Mouse (Mus musculus) urinary bladder, postnatal 14 days (tissue): ENCODE measurements at regions not wholly inside any gene's neighbourhood (a gene's known extent, or its start where the extent isn't known, plus 50 kb on each side); places are given as distances from the start of the nearest gene placed in this dataset.

Source experiments
- DNase-seq: peaks from one replicate; pipeline ENCODE4 v3.0.0; 2021; ENCODE audit warnings: low spot score

- no peak for DNase-seq
Observed at GRCm38 (mm10) chr7:68579216-68579615, 169.8 kb downstream of the Arrdc4 start.

DNA sequence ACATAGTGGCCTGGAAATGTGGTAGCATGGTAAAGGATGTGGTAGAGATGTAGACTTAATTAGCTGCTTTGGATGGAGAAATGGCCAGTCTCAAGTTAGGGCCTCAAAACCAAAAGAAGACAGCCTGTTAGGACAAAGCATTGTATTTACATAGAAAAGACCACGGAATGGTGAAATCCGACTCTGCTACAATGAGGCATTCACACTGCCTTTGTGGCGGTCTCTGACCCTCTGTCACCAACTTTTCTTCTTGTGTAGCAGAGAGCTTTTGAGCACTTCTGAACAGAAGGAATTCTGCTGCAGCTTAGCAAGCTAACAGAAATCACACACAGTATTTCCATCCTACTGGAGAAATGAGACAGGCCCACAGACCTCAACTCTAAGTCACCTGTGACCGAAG lies 177.7 kb downstream of the Arrdc4 start:
- no peak for DNase-seq

- DNase-seq = no peak
Observed at GRCm38 (mm10) chr7:68568127-68568510, 180.9 kb downstream of the Arrdc4 start.

DNA sequence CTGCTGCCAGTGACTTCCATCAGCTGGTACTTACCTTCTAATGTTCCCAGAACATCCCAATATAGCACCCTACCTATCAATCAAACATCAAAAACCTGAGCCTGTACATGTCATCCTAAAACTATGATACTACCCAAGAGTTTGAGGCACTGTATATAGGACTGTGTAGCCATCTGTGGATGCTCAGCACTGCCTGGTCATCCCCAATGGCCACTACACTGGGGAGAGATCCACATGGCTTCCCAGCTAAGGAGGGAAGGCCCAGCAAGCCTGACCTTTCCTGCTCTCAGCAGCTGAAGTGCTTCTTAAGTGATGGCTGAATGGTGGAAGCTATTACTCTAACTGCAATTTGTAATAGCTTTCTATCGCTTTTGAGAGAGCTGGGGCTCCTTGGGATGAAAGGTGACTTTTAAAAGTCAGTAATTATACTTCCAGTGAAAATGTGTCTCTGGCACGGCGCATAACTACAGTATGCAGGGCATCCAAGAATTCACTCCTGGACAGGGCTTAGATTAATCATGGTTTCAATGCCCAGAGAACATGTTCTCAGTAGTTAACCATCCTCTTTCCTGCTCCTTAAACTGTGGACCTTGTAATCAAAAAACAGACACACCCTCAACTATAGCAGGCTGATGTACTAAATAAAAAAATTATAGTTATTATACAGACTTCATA lies 181.5 kb downstream of the Arrdc4 start:
- DNase-seq = no peak

DNA sequence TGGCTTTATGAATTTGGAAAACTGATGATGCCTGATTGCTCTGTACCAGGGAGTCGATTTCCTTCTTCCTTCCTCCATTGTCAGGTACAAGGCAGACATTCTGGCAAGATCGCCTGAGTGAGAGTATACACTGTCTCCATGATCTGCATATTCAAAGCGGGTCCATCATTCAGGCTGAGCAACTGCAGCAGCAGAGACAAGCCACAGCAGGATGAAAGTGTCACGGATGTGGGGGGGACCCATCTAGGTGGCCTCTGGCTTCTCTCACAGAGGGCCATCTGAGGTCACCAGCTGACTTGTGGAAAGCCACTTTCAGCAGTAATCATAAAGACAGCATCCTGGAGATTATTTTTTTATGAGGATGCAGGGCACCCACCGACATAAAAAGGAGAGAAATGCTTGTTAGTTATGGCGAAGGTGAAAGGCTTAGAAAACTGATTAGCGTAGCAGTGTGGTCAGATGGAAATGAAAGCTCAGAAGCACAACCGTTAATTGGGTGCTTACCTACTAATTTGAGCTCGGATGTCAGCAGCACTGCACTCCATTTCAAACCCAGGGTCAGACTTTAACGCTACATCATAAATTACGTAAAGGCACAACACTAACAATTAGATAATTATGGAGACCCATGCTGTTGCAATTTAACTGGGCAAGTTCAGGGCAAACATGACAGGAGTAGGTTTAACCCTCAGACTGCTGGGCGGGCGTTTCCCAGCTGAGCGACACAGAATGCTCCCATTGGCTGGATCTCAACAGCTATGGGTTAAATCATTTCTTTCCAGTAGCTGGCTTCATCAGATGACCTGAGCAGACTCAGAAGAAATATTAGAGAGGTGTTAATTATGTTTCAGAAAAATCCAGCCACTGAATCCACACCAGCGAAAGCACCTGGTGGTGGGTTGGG lies 189.3 kb downstream of the Arrdc4 start:
- DNase-seq = no peak

DNA sequence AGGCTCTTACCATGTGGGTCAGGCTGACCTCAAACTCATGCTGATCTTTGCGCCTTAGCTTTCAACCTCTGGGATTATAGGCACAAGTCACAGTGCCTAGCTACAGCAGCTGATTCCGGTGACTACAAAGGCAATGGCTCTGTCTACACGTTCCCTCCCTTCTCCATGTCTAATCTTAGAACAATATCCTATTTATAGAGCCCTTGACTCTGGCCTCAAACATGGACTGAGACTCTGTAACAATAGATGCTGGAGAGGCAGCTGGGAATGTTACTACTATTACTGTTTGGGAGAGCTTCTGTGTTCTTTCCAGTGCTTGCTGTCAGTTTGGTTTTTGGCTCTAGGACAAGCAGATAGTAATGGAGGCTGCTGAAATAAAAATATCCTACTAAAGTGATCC lies 198.7 kb downstream of the Arrdc4 start:
- DNase-seq = no peak

GRCm38 (mm10) chr7:68548176-68548575 lies 200.9 kb downstream of the Arrdc4 start:
- DNase-seq = no peak

- DNase-seq = no peak
Observed at GRCm38 (mm10) chr7:68544136-68544535, 204.9 kb downstream of the Arrdc4 start.

DNA sequence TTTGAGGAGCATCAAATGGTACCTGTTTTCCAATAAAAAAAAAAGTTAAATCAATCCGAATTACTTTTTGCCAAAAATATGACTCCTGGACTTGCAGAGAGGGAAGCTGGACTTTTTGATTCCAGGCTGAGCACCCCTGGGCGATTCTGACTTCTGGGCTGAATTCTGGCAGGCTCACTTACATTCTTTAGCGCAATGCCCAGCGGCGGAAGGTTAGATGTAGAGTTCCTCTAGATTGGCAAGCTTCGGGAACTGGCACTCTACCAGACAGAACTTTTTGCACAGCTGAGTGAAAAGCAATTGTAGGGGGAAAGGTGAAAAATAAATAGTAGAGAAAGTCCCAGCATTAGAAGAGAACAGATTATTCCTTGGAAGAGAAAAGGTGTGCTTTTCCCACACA lies 235.5 kb downstream of the Fam169b start:
- DNase-seq = peak; percentile 3

- no peak for DNase-seq
Observed at GRCm38 (mm10) chr7:68491143-68491810, 217.6 kb downstream of the Fam169b start.

DNA sequence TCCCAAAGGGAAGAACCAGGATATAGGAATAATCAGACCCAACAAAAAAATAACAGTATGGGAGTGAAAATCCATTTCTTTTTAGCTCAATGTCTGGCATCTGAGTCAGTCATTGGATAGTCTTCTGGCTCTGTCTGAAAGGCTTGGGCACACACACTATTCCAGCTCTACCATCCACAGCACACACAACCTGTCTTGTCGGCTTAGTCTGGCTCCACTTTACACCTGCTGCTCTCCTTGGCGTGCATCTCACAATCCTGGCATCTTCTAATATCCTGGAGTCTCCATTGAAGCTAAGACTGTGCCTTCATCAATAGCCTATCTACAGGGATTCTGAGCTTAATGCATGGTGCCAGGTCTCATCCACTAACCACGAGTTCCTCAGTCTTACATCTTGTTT lies 213.0 kb downstream of the Fam169b start:
- DNase-seq = no peak

- no peak for DNase-seq
Observed at GRCm38 (mm10) chr7:68482553-68482952, 208.9 kb downstream of the Fam169b start.

DNA sequence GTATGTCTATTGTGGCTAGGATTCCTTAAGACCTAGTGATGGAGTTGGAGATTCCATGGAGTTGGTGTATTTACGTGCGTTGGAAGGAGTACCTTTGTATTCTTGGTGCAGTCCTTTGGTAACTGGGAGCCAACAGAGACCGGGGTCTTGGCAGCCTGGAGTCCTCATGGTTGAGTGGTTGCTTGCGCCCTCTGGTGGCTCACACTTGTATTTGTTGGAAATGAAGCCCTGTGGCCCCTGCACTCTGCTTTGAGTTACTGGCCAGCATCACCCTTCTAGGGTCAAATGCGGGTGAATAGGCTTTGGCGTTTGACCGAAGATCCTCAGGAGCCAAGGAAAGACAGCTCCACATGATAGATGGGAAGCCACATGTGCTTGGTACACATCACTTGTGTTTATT lies 207.1 kb downstream of the Fam169b start:
- DNase-seq = peak; percentile 59

DNA sequence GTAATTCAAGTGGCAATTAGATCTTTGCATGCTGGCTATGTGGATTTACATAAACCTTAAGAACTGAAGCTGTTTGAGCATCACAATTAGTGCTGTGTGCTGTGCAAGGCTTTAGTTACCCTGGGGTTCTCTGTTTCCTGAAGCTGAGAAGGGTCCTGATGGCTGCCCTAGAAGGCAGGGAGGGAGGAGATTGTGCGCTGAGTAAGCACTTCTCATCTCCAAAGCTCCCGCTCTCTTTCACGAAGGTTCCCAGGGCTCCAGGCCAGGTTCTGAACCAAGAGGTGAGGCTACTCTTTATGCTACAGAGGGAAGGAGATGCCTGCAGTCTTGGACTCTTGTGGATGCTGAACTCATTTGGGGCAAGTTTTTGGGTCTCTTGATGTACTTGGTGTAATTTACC lies 206.7 kb downstream of the Fam169b start:
- no peak for DNase-seq

GRCm38 (mm10) chr7:68478044-68478443 lies 204.4 kb downstream of the Fam169b start:
- DNase-seq = no peak

GRCm38 (mm10) chr7:68472800-68473199 lies 199.2 kb downstream of the Fam169b start:
- no peak for DNase-seq

GRCm38 (mm10) chr7:68470983-68471382 lies 197.3 kb downstream of the Fam169b start:
- DNase-seq = no peak

DNA sequence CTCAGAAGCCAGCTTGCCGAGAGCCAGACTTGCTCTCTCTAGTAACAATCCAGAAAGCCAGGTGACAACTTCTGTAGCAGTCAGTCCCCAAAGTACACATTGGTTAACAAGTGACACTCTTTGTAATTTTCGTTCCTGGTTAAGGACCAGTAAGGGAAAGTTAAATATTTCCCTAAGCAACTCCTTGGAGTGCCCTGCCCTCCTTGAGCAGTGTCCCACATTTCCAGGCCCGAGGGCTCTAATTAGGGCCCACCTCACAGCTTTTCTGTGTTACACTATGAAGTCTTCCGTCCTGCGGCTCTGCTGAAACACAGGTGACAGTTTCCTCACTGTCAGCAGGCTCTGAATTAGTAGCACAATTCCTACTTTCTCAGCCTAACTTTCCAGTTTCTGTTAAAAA lies 194.9 kb downstream of the Fam169b start:
- DNase-seq = no peak

DNA sequence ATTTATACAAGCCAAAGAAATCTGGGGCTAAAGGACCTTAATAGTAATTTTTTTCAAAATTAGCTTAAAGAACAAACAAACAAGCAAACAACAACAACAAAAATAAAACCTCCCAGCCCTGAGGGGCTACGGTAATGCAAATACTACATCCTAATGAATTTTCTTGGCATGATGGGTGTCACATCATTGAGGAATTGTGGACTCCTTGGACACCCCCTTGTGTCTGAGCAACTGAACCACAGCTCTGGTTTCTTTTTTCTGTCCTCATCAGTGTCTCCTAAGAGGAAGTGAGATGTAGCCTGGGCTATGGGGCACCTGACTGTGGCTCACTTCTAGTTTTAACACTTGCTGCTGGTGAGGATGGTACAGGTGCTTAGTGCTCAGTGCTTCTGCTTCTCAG lies 184.2 kb downstream of the Fam169b start:
- no peak for DNase-seq

DNA sequence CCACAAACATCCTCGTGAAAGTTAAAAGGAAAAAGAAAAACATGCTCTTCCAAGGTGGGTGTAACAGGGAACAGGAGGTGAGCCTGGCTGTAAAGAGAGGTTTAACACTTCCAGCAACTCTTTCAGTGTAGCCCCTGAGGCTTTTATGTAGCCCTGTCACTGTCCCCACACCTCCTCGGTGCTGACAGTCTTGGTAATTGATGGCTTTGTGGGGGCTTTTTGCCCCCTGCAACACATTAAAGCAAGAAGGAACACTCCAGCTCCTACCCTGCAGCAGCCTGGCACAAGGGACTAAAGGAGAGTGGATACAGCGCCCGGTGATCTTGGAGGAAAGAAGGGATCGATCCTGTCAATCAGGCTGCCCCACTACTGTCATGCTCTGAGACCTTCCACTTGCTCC lies 181.8 kb downstream of the Fam169b start:
- no peak for DNase-seq

DNA sequence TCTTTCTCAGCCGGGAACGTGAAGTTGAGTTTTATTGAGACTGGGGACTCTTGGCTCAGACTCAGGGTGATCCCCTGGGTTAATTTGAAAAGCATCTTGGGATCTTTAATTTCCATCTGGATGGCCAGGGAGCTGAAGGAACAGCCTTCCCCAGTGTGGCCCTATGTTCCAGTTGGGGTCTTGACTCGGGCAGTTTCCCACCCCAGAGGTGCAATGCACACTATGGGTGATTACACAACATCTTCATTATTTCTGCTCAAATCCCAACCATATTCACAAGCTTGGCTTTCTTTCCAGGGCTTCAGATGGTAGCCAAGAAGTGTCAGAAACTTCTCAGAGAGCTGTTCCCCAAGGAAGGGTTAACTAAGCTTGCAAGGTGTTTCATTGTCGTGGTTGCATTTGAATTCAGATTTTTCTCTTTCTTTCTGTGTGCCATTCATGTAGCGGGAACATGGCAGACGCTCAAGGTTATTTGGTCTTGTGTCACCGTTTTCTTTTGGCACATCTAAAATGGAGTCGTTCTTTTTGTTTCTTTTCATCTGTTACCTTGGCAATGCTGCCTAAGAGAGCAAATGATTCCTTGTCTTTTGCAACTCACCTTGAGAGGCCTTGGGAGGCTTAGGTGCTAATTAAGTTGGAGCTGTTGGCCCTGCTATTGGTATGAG lies 179.5 kb downstream of the Fam169b start:
- no peak for DNase-seq

GRCm38 (mm10) chr7:68444426-68445095 lies 170.9 kb downstream of the Fam169b start:
- no peak for DNase-seq
